Mouse (Mus musculus): Measurements from ENCODE around the gene Ntsr1. TPM values are rescaled to one million over a fixed set of nuclear protein-coding genes. Genes with fewer than 3 reads are reported as not detected.
A peak's percentile ranks its signal among the peaks of the same experiment; 100 is the strongest.

The Ntsr1 gene
- polyA plus RNA-seq, 1 experiment from 2014 or later = 6.2 TPM

DNA sequence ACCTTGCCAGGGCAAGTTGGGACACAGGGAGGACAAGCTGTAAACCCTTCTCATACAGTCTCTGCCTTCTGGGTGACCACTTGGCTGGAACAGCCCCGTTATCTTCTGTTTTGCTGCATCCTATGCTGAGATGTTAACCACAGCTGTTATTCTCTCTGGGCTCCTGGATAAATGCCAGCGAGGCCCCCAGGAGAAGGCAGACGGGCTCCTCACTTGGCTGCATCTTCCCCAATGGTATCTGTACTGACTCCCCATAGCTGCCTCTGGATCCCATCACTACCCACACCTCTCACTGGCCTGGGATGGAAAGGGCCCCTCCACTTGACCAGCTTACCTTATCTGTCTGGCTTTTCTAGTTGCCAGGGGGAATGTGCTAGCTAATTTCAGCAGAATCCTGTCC, 13.2 kb downstream of the Ntsr1 start:
- 26% methylated on average over 3 of the region's 3 CpGs for WGBS

DNA sequence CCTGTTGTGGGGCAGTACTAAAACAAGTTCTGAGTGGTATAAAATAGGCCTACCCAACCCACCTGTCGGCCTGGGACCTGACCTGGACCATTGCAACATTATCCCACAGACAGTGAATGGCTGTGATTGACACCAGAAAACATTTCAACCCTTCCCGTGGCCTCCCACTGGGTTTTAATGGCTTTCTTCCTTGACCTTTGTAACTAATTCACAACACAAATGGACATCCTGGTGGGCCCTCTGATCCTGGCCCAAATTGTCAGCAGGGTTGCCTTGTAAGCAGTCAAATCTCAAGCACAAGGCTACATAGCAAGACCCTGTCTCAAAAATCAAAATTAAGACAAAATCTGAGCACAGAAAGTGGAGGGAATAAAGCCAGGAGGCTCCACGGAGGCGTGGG, 14.1 kb downstream of the Ntsr1 start:
- H3K27me3 ChIP-seq (replicated peaks; ENCODE audit: control insufficient read depth, insufficient read depth, low read length) = no peaks in the 10 kb centered on the region
- H3K27ac ChIP-seq (ENCODE audit: low read depth) = no peak overlapping the region
- H3K4me2 ChIP-seq (ENCODE audit: low read length) = no peak overlapping the region
- no peaks in the 10 kb centered on the region for H3K9me3 ChIP-seq (ENCODE audit: control insufficient read depth, low read length)
- DNase-seq (ENCODE audit: low spot score) (no peak), ATAC-seq (replicated peaks; ENCODE audit: low FRiP score, low TSS enrichment, low read depth) (no peak)
- H3K4me1 ChIP-seq (replicated peaks; ENCODE audit: control insufficient read depth, insufficient read depth, low read length) = peaks cover 55% of the 10 kb centered on the region
- no peak overlapping the region for H3K9ac ChIP-seq (ENCODE audit: low read length)
- H3K36me3 ChIP-seq (ENCODE audit: control insufficient read depth, insufficient read depth, low read length) = no peaks in the 10 kb centered on the region
- WGBS = 61% methylated on average over 4 of the region's 4 CpGs
- H3K4me3 ChIP-seq (ENCODE audit: low read depth, low read length) = no peak overlapping the region

More for the DNA sequence above, 13.2 kb downstream of the Ntsr1 start:
- Histone ChIP-seq H3K9me3 (ENCODE audit: control insufficient read depth, low read length) (no peaks in the 10 kb centered on the region), H3K4me1 (replicated peaks; ENCODE audit: control insufficient read depth, insufficient read depth, low read length) (peaks cover 62% of the 10 kb centered on the region), H3K9ac (ENCODE audit: low read length) (no peak overlapping the region), H3K27ac (ENCODE audit: low read depth) (peak overlapping the region; percentile 72; the same call in 1 of the 2 replicates), H3K27me3 (replicated peaks; ENCODE audit: control insufficient read depth, insufficient read depth, low read length) (no peaks in the 10 kb centered on the region), H3K4me2 (ENCODE audit: low read length) (no peak overlapping the region), H3K4me3 (ENCODE audit: low read depth, low read length) (no peak overlapping the region), H3K36me3 (ENCODE audit: control insufficient read depth, insufficient read depth, low read length) (no peaks in the 10 kb centered on the region)
- no peak for ATAC-seq (replicated peaks; ENCODE audit: low FRiP score, low TSS enrichment, low read depth)
- no peak for DNase-seq (ENCODE audit: low spot score)

DNA sequence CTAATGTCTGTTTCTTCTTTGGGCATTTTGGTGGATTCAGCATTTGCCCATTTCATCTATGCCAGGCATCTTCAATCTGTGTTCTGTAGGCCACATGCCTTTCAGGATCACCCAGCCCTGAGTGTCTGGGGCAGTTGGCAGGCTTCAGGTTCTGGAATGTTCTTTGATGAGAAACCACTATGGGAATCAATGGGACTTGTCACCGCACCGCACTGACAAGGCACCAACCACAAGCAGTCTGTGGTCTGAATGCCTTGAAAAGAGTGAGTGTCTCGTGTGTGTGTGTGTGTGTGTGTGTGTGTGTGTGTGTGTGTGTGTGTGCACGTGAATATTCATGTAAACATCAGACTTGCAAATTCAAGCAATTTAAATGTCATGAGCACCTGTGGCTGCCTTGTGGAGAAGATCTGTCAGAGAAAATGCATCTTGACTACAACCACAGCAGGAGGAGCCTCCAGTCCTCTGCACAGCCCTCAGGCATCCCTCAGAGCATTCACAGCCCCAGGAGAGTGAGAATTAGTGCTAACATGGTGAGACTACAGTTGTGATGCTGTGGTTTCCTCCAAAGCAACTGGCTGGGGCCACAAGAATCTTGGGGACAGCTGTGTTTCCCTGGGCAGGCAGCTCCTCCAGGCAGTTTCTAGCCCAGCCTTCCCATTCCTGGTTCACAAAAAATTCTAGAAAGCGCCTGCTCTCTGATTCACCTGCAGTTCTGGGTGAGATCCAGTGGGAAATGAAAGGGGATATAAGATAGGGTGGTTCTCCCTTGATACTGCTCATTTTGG, 21.9 kb downstream of the Ntsr1 start:
- H3K27ac ChIP-seq (ENCODE audit: low read depth) = no peak overlapping the region
- no peaks in the 10 kb centered on the region for H3K36me3 ChIP-seq (ENCODE audit: control insufficient read depth, insufficient read depth, low read length)
- no peak overlapping the region for H3K4me3 ChIP-seq (ENCODE audit: low read depth, low read length)
- H3K4me1 ChIP-seq (replicated peaks; ENCODE audit: control insufficient read depth, insufficient read depth, low read length) = no peaks in the 10 kb centered on the region
- no peaks in the 10 kb centered on the region for H3K27me3 ChIP-seq (replicated peaks; ENCODE audit: control insufficient read depth, insufficient read depth, low read length)
- no peaks in the 10 kb centered on the region for H3K9me3 ChIP-seq (ENCODE audit: control insufficient read depth, low read length)
- ATAC-seq (replicated peaks; ENCODE audit: low FRiP score, low TSS enrichment, low read depth) (no peak), DNase-seq (ENCODE audit: low spot score) (no peak)
- H3K4me2 ChIP-seq (ENCODE audit: low read length) = no peak overlapping the region
- 86% methylated on average over 5 of the region's 5 CpGs for WGBS
- no peak overlapping the region for H3K9ac ChIP-seq (ENCODE audit: low read length)

DNA sequence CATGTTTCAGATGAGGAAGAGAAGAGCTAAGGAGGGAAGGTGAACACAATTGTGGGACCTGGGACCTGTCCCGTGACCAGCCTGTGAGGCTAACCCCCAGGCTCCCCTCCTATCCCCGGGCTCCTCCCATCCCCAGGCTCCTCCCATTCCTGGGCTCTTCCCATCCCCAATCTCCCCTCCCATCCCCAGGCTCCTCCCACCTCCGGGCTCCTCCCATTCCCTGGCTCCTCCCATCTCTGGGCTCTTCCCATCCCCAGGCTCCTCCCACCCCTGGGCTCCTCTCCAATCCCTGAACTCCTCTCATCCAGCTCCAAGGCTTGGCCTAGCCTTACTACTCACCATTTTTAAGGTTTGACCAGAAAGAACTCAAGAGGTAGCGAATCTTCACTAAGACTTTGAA, 23.0 kb downstream of the Ntsr1 start:
- Histone ChIP-seq H3K4me1 (replicated peaks; ENCODE audit: control insufficient read depth, insufficient read depth, low read length) (no peaks in the 10 kb centered on the region), H3K4me3 (ENCODE audit: low read depth, low read length) (no peak overlapping the region), H3K36me3 (ENCODE audit: control insufficient read depth, insufficient read depth, low read length) (no peaks in the 10 kb centered on the region), H3K27ac (ENCODE audit: low read depth) (no peak overlapping the region), H3K27me3 (replicated peaks; ENCODE audit: control insufficient read depth, insufficient read depth, low read length) (no peaks in the 10 kb centered on the region), H3K9ac (ENCODE audit: low read length) (no peak overlapping the region), H3K4me2 (ENCODE audit: low read length) (no peak overlapping the region), H3K9me3 (ENCODE audit: control insufficient read depth, low read length) (no peaks in the 10 kb centered on the region)
- ATAC-seq (replicated peaks; ENCODE audit: low FRiP score, low TSS enrichment, low read depth) (no peak), DNase-seq (ENCODE audit: low spot score) (no peak)
- WGBS = 74% methylated on average over 4 of the region's 4 CpGs

DNA sequence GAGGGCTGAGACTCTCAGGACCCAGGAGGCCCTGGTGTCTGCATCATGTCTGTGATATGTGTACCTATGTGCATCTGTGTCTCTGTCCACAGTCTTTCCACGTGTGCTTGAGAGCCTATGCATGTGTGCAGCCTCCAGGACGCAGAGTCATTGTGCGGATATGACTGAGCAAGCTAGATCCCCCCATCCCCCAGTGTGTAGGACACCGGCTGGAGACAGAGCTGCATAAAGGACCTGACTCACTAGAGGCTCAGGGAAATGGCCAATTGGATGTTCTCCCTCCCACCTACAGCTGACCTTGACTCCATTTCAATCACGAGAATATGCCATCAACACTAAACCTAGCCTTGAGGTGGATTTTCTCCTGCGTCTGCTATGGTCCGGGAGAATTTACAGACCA, 27.7 kb downstream of the Ntsr1 start:
- WGBS = 66% methylated on average over 7 of the region's 7 CpGs
- Histone ChIP-seq H3K27me3 (replicated peaks; ENCODE audit: control insufficient read depth, insufficient read depth, low read length) (no peaks in the 10 kb centered on the region), H3K4me3 (ENCODE audit: low read depth, low read length) (no peak overlapping the region), H3K4me1 (replicated peaks; ENCODE audit: control insufficient read depth, insufficient read depth, low read length) (peaks cover 15% of the 10 kb centered on the region), H3K9ac (ENCODE audit: low read length) (no peak overlapping the region), H3K4me2 (ENCODE audit: low read length) (no peak overlapping the region), H3K36me3 (ENCODE audit: control insufficient read depth, insufficient read depth, low read length) (no peaks in the 10 kb centered on the region), H3K27ac (ENCODE audit: low read depth) (no peak overlapping the region), H3K9me3 (ENCODE audit: control insufficient read depth, low read length) (no peaks in the 10 kb centered on the region)
- no peak for ATAC-seq (replicated peaks; ENCODE audit: low FRiP score, low TSS enrichment, low read depth)
- no peak for DNase-seq (ENCODE audit: low spot score)

DNA sequence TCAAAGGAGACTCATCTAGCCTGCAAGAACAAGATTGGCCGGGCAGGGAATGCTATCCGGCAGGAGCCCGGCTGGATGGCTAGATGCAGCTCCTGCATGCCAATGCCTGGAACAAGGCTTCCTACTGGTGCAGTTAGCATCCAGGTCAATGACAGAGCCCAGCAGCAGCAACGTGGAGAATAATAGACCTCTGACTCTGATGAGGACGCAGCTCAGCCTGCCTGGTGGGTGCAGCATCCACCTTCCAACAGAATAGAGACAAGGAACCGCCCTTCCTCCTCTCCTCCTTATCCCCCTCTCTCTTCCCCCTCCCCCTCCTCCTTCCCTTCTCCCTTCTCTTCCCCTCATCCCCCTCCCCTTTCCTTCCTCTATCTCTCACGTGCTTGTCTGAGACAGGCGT, 28.1 kb downstream of the Ntsr1 start:
- Histone ChIP-seq H3K4me2 (ENCODE audit: low read length) (no peak overlapping the region), H3K4me1 (replicated peaks; ENCODE audit: control insufficient read depth, insufficient read depth, low read length) (peaks cover 19% of the 10 kb centered on the region), H3K36me3 (ENCODE audit: control insufficient read depth, insufficient read depth, low read length) (no peaks in the 10 kb centered on the region), H3K9ac (ENCODE audit: low read length) (no peak overlapping the region), H3K4me3 (ENCODE audit: low read depth, low read length) (no peak overlapping the region), H3K27me3 (replicated peaks; ENCODE audit: control insufficient read depth, insufficient read depth, low read length) (no peaks in the 10 kb centered on the region), H3K9me3 (ENCODE audit: control insufficient read depth, low read length) (no peaks in the 10 kb centered on the region), H3K27ac (ENCODE audit: low read depth) (no peak overlapping the region)
- ATAC-seq (replicated peaks; ENCODE audit: low FRiP score, low TSS enrichment, low read depth) = no peak
- 22% methylated on average over 8 of the region's 8 CpGs for WGBS
- DNase-seq (ENCODE audit: low spot score) = no peak

DNA sequence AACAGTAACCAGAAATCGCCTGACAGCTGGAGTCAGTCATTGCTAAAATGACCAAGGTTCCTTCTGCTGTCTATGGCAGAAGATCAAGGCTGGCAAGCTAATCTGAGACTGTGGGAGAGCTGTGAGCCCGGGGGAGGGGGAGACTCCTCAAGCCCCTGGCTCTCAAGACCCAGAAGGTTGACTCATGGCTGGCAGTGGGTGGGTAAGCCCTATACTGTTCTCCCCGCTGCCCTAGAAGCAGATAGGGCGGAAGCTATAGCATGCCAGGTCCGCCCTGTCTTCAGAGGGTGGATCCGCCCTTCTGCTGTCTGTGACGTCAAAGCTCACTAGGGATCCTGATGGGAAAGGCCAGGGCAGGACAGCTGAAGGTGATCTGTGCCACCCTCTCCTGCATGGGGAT, 30.4 kb downstream of the Ntsr1 start:
- H3K9me3 ChIP-seq (ENCODE audit: control insufficient read depth, low read length) = no peaks in the 10 kb centered on the region
- ATAC-seq (replicated peaks; ENCODE audit: low FRiP score, low TSS enrichment, low read depth) = no peak; the same call in 1 of the 2 replicates
- H3K4me1 ChIP-seq (replicated peaks; ENCODE audit: control insufficient read depth, insufficient read depth, low read length) = peaks cover 22% of the 10 kb centered on the region
- no peak overlapping the region for H3K9ac ChIP-seq (ENCODE audit: low read length)
- no peak overlapping the region for H3K4me3 ChIP-seq (ENCODE audit: low read depth, low read length)
- DNase-seq (ENCODE audit: low spot score) = no peak
- no peak overlapping the region for H3K27ac ChIP-seq (ENCODE audit: low read depth)
- no peaks in the 10 kb centered on the region for H3K27me3 ChIP-seq (replicated peaks; ENCODE audit: control insufficient read depth, insufficient read depth, low read length)
- 44% methylated on average over 7 of the region's 7 CpGs for WGBS
- no peaks in the 10 kb centered on the region for H3K36me3 ChIP-seq (ENCODE audit: control insufficient read depth, insufficient read depth, low read length)
- H3K4me2 ChIP-seq (ENCODE audit: low read length) = no peak overlapping the region

DNA sequence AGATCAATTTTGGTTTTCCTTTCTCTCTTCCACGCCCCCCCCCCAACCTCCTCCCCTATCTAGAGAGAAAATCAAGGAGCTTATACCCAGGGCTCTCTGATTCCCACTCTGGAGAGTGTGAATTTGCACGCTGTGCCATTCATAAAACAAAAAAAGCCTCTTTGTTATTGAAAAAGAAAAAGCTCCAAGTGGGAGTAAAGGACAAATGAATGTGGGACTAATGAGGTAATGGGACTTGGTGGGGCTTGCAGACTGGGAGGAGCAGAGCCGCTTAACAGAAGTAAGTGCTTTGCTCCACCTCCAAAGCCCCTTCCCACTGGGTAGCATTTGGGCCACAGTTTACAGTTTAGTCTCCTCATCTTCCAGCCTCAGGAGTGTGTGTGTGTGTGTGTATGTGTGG, 30.8 kb downstream of the Ntsr1 start:
- no peak overlapping the region for H3K4me3 ChIP-seq (ENCODE audit: low read depth, low read length)
- H3K9me3 ChIP-seq (ENCODE audit: control insufficient read depth, low read length) = no peaks in the 10 kb centered on the region
- no peak overlapping the region for H3K4me2 ChIP-seq (ENCODE audit: low read length)
- peaks cover 22% of the 10 kb centered on the region for H3K4me1 ChIP-seq (replicated peaks; ENCODE audit: control insufficient read depth, insufficient read depth, low read length)
- no peak overlapping the region for H3K27ac ChIP-seq (ENCODE audit: low read depth)
- H3K36me3 ChIP-seq (ENCODE audit: control insufficient read depth, insufficient read depth, low read length) = no peaks in the 10 kb centered on the region
- H3K27me3 ChIP-seq (replicated peaks; ENCODE audit: control insufficient read depth, insufficient read depth, low read length) = no peaks in the 10 kb centered on the region
- DNase-seq (ENCODE audit: low spot score) (no peak), ATAC-seq (replicated peaks; ENCODE audit: low FRiP score, low TSS enrichment, low read depth) (no peak)
- H3K9ac ChIP-seq (ENCODE audit: low read length) = no peak overlapping the region
- WGBS = 50% methylated on average over 3 of the region's 3 CpGs

All from intestine, embryonic 14.5 days (tissue).